Mouse (Mus musculus): ENCODE measurements around the gene Ubqln5. TPM values are rescaled to one million over a fixed set of nuclear protein-coding genes. Genes with fewer than 3 reads are reported as not detected.

Ubqln5 gene
- polyA plus RNA-seq (2021; fragmentation: Nextera tagmentation) = not detected in 2 replicates
- long read RNA-seq, experiment 1 = 0 reads
- long read RNA-seq, experiment 2 = 0 reads

GRCm38 (mm10) chr7:104129726-104130125 is at the start of gene Ubqln5:
TSS of gene Ubqln5 (minus strand) at chr7:104129826.

GRCm38 (mm10) chr7:104150456-104150855 is 20.8 kb upstream of the Ubqln5 start, which contains the start of gene Ubqlnl:
TSS of gene Ubqlnl (minus strand) at chr7:104150556.

GRCm38 (mm10) chr7:104143179-104143578 is 13.6 kb upstream of the Ubqln5 start, which contains the start of gene Ubqln3:
TSS of gene Ubqln3 (minus strand) at chr7:104143279.

DNA sequence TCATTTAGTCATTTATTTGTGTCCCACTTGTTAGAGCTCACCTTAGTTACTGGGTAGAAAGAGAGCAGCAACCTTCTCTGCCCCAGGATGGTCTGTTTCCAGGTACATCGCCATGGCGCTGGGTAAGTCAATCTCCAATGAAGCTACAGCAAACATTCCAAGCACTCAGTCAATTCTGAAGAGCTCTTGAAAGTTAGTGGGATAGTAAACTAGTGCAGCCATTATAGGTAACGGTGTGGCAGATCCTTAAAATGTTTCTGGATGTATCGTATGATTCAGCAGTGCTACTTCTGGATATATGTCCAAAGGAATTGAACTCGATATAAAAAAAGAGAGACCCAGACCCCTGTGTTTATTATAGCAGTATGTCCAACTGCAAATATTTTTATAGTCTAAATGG is 7.7 kb upstream of the Ubqln5 start, which contains the start of gene Olfr643:
Gene Olfr643 (minus strand): TSS at position 101 of the 400 bp plus-strand sequence.

DNA sequence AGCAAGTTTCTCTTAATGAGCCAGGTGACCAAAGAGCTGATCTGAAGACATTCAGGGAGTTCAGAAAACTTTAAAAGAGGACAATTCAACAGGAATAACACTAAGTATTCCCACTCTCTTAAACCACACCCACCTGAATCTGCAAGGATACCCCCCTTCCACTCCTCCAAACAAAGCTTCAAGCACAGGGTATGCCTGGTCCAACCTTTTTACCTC is 25.0 kb downstream of the Ubqln5 start, which contains the start of gene Olfr646:
Gene Olfr646 (plus strand): TSS at position 117 of the 216 bp plus-strand sequence.

GRCm38 (mm10) chr7:104085365-104085764 is 44.3 kb downstream of the Ubqln5 start, which contains the start of gene Olfr645:
TSS of gene Olfr645 (minus strand) at chr7:104085465.

Other genes with a start within 250 kb of the Ubqln5 start
- gene Olfr66, start 243.6 kb downstream of the Ubqln5 start, polyA plus RNA-seq (2021; fragmentation: Nextera tagmentation) = not detected in 2 replicates
- not detected in 2 replicates for gene Olfr64, start 235.3 kb downstream of the Ubqln5 start, polyA plus RNA-seq (2021; fragmentation: Nextera tagmentation)
- not detected in 2 replicates for gene Olfr65, start 226.3 kb downstream of the Ubqln5 start, polyA plus RNA-seq (2021; fragmentation: Nextera tagmentation)
- gene Olfr631, start 201.0 kb downstream of the Ubqln5 start, polyA plus RNA-seq (2021; fragmentation: Nextera tagmentation) = not detected in 2 replicates
- gene Olfr632, start 195.5 kb downstream of the Ubqln5 start, polyA plus RNA-seq (2021; fragmentation: Nextera tagmentation) = not detected in 2 replicates
- gene Olfr633, start 185.4 kb downstream of the Ubqln5 start, polyA plus RNA-seq (2021; fragmentation: Nextera tagmentation) = not detected in 2 replicates
- 0.01 TPM in 1 of 2 replicates, not detected in the other for gene Olfr635, start 158.7 kb downstream of the Ubqln5 start, polyA plus RNA-seq (2021; fragmentation: Nextera tagmentation)
- gene Olfr638, start 131.1 kb downstream of the Ubqln5 start, polyA plus RNA-seq (2021; fragmentation: Nextera tagmentation) = not detected in 2 replicates
- 0.01 TPM in 1 of 2 replicates, not detected in the other for gene Olfr639, start 112.5 kb downstream of the Ubqln5 start, polyA plus RNA-seq (2021; fragmentation: Nextera tagmentation)
- gene Olfr640, start 104.3 kb downstream of the Ubqln5 start, polyA plus RNA-seq (2021; fragmentation: Nextera tagmentation) = not detected in 2 replicates
- gene Olfr641, start 94.4 kb downstream of the Ubqln5 start, polyA plus RNA-seq (2021; fragmentation: Nextera tagmentation) = not detected in 2 replicates
- gene Olfr642, start 77.2 kb downstream of the Ubqln5 start, polyA plus RNA-seq (2021; fragmentation: Nextera tagmentation) = not detected in 2 replicates
- gene 4930516K23Rik, start 68.4 kb downstream of the Ubqln5 start, polyA plus RNA-seq (2021; fragmentation: Nextera tagmentation) = not detected in 2 replicates
- gene Olfr644, start 58.0 kb downstream of the Ubqln5 start, polyA plus RNA-seq (2021; fragmentation: Nextera tagmentation) = not detected in 2 replicates
- not detected in 2 replicates for gene Olfr645, start 44.4 kb downstream of the Ubqln5 start, polyA plus RNA-seq (2021; fragmentation: Nextera tagmentation)
- not detected in 2 replicates for gene Olfr646, start 25.0 kb downstream of the Ubqln5 start, polyA plus RNA-seq (2021; fragmentation: Nextera tagmentation)
- gene Olfr643, start 7.6 kb upstream of the Ubqln5 start, polyA plus RNA-seq (2021; fragmentation: Nextera tagmentation) = not detected in 2 replicates
- gene Ubqln3, start 13.5 kb upstream of the Ubqln5 start, polyA plus RNA-seq (2021; fragmentation: Nextera tagmentation) = not detected in 2 replicates
- gene Ubqlnl, start 20.7 kb upstream of the Ubqln5 start, polyA plus RNA-seq (2021; fragmentation: Nextera tagmentation) = not detected in 2 replicates
- not detected in 2 replicates for gene Olfm5, start 35.0 kb upstream of the Ubqln5 start, polyA plus RNA-seq (2021; fragmentation: Nextera tagmentation)
- 0.04 and 0.09 TPM in 2 replicates for gene Olfr648, start 53.6 kb upstream of the Ubqln5 start, polyA plus RNA-seq (2021; fragmentation: Nextera tagmentation)
- not detected in 2 replicates for gene Olfr649, start 66.2 kb upstream of the Ubqln5 start, polyA plus RNA-seq (2021; fragmentation: Nextera tagmentation)
- 0.05 and 0.09 TPM in 2 replicates for gene Trim6, start 89.0 kb upstream of the Ubqln5 start, polyA plus RNA-seq (2021; fragmentation: Nextera tagmentation)
- gene Trim34a, start 114.6 kb upstream of the Ubqln5 start, polyA plus RNA-seq (2021; fragmentation: Nextera tagmentation) = 0.80 and 1.7 TPM in 2 replicates
- 0.19 and 0.23 TPM in 2 replicates for gene Trim5, start 158.3 kb upstream of the Ubqln5 start, polyA plus RNA-seq (2021; fragmentation: Nextera tagmentation)
- 1.8 and 3.3 TPM in 2 replicates for gene Trim12a, start 185.6 kb upstream of the Ubqln5 start, polyA plus RNA-seq (2021; fragmentation: Nextera tagmentation)
- gene Trim34b, start 199.6 kb upstream of the Ubqln5 start, polyA plus RNA-seq (2021; fragmentation: Nextera tagmentation) = not detected in 2 replicates
- gene Trim12c, start 223.5 kb upstream of the Ubqln5 start, polyA plus RNA-seq (2021; fragmentation: Nextera tagmentation) = 0.67 and 0.77 TPM in 2 replicates
- 0.05 TPM in 1 of 2 replicates, not detected in the other for gene Trim30b, start 240.1 kb upstream of the Ubqln5 start, polyA plus RNA-seq (2021; fragmentation: Nextera tagmentation)